Mouse (Mus musculus) small intestine, adult 2 months (tissue): ENCODE results near the gene Capzb.

ENCODE experiments used
- CTCF ChIP-seq: fragments of 200-500 bp; IDR thresholded peaks from 2 replicates; pipeline ENCODE4 v1.5.1; 2012; ENCODE audit warnings: low read depth, mild to moderate bottlenecking, control low read depth, inconsistent platforms, low read length, moderate library complexity, mixed read lengths; ENCODE audit not compliant: insufficient replicate concordance, insufficient read length; ENCODE audit errors: extremely low read depth
- POLR2A ChIP-seq: fragments of 200-500 bp; IDR thresholded peaks from 2 replicates; pipeline ENCODE4 v1.6.1; 2012; ENCODE audit warnings: low read depth, mild to moderate bottlenecking, control low read depth, inconsistent platforms, low read length, moderate library complexity

DNA sequence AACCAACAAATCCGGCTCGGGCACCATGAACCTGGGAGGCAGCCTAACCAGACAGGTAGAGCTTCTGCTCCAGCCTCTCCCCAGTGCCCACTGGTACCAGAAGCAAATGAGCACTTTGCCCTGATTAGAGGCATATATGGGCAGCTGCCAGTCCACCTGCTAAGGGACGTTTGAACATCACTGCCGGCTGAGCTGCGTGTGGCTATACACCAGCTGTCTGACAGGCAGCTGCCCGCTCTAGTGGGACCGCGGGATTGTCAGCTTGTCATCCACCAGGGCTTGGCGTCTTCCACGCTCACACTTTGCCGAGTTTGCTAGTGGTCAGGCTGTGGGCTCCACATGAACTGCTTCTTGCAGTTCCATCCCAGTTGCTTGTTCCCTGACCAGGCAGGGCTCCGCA, 87.8 kb downstream of the Capzb start:
- no peak for TF ChIP-seq POLR2A
- TF ChIP-seq CTCF = no peak
